Comparison of ENCODE assay signal across 15 mouse cellular contexts in genomic region chr1:189341381-189341917, GRCm38 (mm10).
DNase-seq lines count a peak whose midpoint lies in the region; ATAC-seq and TF ChIP-seq lines count a peak whose summit lies in the region.
"Had no signal": no experiment of that assay in that cellular context is flagged by ENCODE, and none has a peak within 500 bp of the region (broad histone marks: within the 10 kb centered on the region; RNA-seq: fewer than 3 reads in every experiment).

No protein-coding gene starts in this region.

- ATAC-seq in forebrain, embryonic 13.5 days: no peak
- ATAC-seq in stomach, embryonic 15.5 days (ENCODE audit: insufficient read depth, low FRiP score, low read depth): no peak
- ATAC-seq in stomach, postnatal 0 days (ENCODE audit: low FRiP score, low TSS enrichment): no peak
- no peak for ATAC-seq in megakaryocyte, adult 5-6 weeks (ENCODE audit: poor library complexity, severe bottlenecking)
- no peak for ATAC-seq in kidney, embryonic 15.5 days (replicated peaks; ENCODE audit: low FRiP score)
- ATAC-seq: activated CD4-positive, CD25-positive, alpha-beta regulatory T cell, adult 4 months had no signal

- no peak overlapping the region for H3K27ac ChIP-seq in forebrain, embryonic 13.5 days
- H3K27ac ChIP-seq in forebrain, embryonic 10.5 days: no peak overlapping the region
- no peak overlapping the region for H3K27ac ChIP-seq in stomach, embryonic 15.5 days
- no peak overlapping the region for H3K27ac ChIP-seq in stomach, postnatal 0 days (replicated peaks)
- H3K27ac ChIP-seq in kidney, embryonic 15.5 days: no peak overlapping the region
- H3K27ac ChIP-seq: kidney, postnatal 0 days; liver, embryonic 13.5 days had no signal

- H3K4me2 ChIP-seq in forebrain, embryonic 13.5 days: peak overlapping the region; percentile 87
- H3K4me2 ChIP-seq in stomach, embryonic 15.5 days: peak overlapping the region; percentile 10
- H3K4me2 ChIP-seq in stomach, postnatal 0 days (replicated peaks; ENCODE audit: low read depth): no peak overlapping the region
- H3K4me2 ChIP-seq in kidney, embryonic 15.5 days: no peak overlapping the region
- H3K4me2 ChIP-seq: liver, embryonic 13.5 days had no signal

- 61% methylated on average over 4 of the region's 4 CpGs for WGBS in forebrain, embryonic 13.5 days
- WGBS in forebrain, embryonic 10.5 days: 57% methylated on average over 4 of the region's 4 CpGs
- WGBS in stomach, embryonic 15.5 days: 20% methylated on average over 4 of the region's 4 CpGs
- 37% methylated on average over 4 of the region's 4 CpGs for WGBS in stomach, postnatal 0 days
- 35% methylated on average over 4 of the region's 4 CpGs for WGBS in kidney, embryonic 15.5 days

- 0 out of 2 replicates have a peak overlapping the region, but pooled peaks have one; percentile 73 for H3K4me3 ChIP-seq in forebrain, embryonic 13.5 days
- H3K4me3 ChIP-seq in forebrain, embryonic 10.5 days: no peak overlapping the region
- no peak overlapping the region for H3K4me3 ChIP-seq in stomach, embryonic 15.5 days (replicated peaks)
- H3K4me3 ChIP-seq in stomach, postnatal 0 days (ENCODE audit: low read depth, low read length): no peak overlapping the region
- no peak overlapping the region for H3K4me3 ChIP-seq in kidney, embryonic 15.5 days (replicated peaks)
- H3K4me3 ChIP-seq: heart, embryonic 12.5 days; liver, embryonic 13.5 days had no signal

- peaks cover 27% of the 10 kb centered on the region for H3K36me3 ChIP-seq in forebrain, embryonic 13.5 days (ENCODE audit: poor library complexity, severe bottlenecking)
- H3K36me3 ChIP-seq in forebrain, embryonic 10.5 days (replicated peaks): no peaks in the 10 kb centered on the region
- no peaks in the 10 kb centered on the region for H3K36me3 ChIP-seq in stomach, embryonic 15.5 days
- H3K36me3 ChIP-seq in stomach, postnatal 0 days (ENCODE audit: control insufficient read depth, insufficient read depth, low read length): no peaks in the 10 kb centered on the region
- no peaks in the 10 kb centered on the region for H3K36me3 ChIP-seq in kidney, embryonic 15.5 days
- H3K36me3 ChIP-seq: heart, embryonic 12.5 days; liver, embryonic 13.5 days had no signal

- DNase-seq in forebrain, embryonic 10.5 days (ENCODE audit: extremely low spot score, low spot score): no peak
- DNase-seq in stomach, postnatal 0 days (ENCODE audit: low spot score): no peak
- DNase-seq in lung, postnatal 14 days: peak; percentile 7
- no peak for DNase-seq in urinary bladder, adult 18-20 months (ENCODE audit: low spot score in 2 of 2)
- DNase-seq: cerebellum, postnatal 14 days; gastrocnemius, postnatal 10 days; liver, embryonic 13.5 days; thymus, postnatal 14 days had no signal

- no peaks in the 10 kb centered on the region for H3K9me3 ChIP-seq in forebrain, embryonic 13.5 days (replicated peaks)
- no peaks in the 10 kb centered on the region for H3K9me3 ChIP-seq in forebrain, embryonic 10.5 days
- no peaks in the 10 kb centered on the region for H3K9me3 ChIP-seq in stomach, embryonic 15.5 days
- H3K9me3 ChIP-seq in stomach, postnatal 0 days (ENCODE audit: control insufficient read depth, low read length): no peaks in the 10 kb centered on the region
- H3K9me3 ChIP-seq in kidney, embryonic 15.5 days (replicated peaks): no peaks in the 10 kb centered on the region
- H3K9me3 ChIP-seq: heart, embryonic 12.5 days; liver, embryonic 13.5 days had no signal

- no peak for TF ChIP-seq CTCF in stomach, postnatal 0 days (IDR thresholded peaks at IDR 0.05; ENCODE audit: low read depth)

- no peak overlapping the region for H3K9ac ChIP-seq in forebrain, embryonic 13.5 days
- no peak overlapping the region for H3K9ac ChIP-seq in stomach, embryonic 15.5 days
- H3K9ac ChIP-seq in stomach, postnatal 0 days (ENCODE audit: low read length): no peak overlapping the region
- no peak overlapping the region for H3K9ac ChIP-seq in kidney, embryonic 15.5 days
- H3K9ac ChIP-seq: heart, embryonic 12.5 days; liver, embryonic 13.5 days had no signal

- no peak for TF ChIP-seq EP300 in stomach, postnatal 0 days (optimal IDR thresholded peaks at IDR 0.05)

- H3K27me3 ChIP-seq in forebrain, embryonic 13.5 days: no peaks in the 10 kb centered on the region; the same call in 1 of the 2 replicates
- H3K27me3 ChIP-seq in forebrain, embryonic 10.5 days (ENCODE audit: poor library complexity, severe bottlenecking): peaks cover 50% of the 10 kb centered on the region
- H3K27me3 ChIP-seq in stomach, embryonic 15.5 days (replicated peaks): peaks cover 15% of the 10 kb centered on the region; the same call in 1 of the 2 replicates
- no peaks in the 10 kb centered on the region for H3K27me3 ChIP-seq in stomach, postnatal 0 days (ENCODE audit: control insufficient read depth, insufficient read depth, low read length)
- H3K27me3 ChIP-seq in kidney, embryonic 15.5 days: peaks cover 44% of the 10 kb centered on the region

- H3K4me1 ChIP-seq in forebrain, embryonic 13.5 days: peaks cover 19% of the 10 kb centered on the region
- peaks cover 27% of the 10 kb centered on the region for H3K4me1 ChIP-seq in forebrain, embryonic 10.5 days
- peaks cover 6% of the 10 kb centered on the region for H3K4me1 ChIP-seq in stomach, embryonic 15.5 days
- no peaks in the 10 kb centered on the region for H3K4me1 ChIP-seq in stomach, postnatal 0 days (replicated peaks; ENCODE audit: control insufficient read depth, insufficient read depth)
- peaks cover 16% of the 10 kb centered on the region for H3K4me1 ChIP-seq in kidney, embryonic 15.5 days

Comparison
In these comparisons a context has a peak if more than half of its experiments do, and no peak if none do; other contexts are left out.
1. H3K4me2 ChIP-seq: peak in forebrain, embryonic 13.5 days (single experiment) and stomach, embryonic 15.5 days (single experiment); none in stomach, postnatal 0 days (single experiment) and kidney, embryonic 15.5 days (single experiment).